Mouse (Mus musculus): ENCODE data around the gene Dlx2.

GRCm38 (mm10) chr2:71516995-71517394, 29.6 kb downstream of the Dlx2 start:
- no peak for TF ChIP-seq POLR2A (IDR thresholded peaks at IDR 0.05; ENCODE audit: borderline replicate concordance, low read depth, low read length)
- no peak for TF ChIP-seq CTCF (IDR thresholded peaks at IDR 0.05; ENCODE audit: low read depth, low read length)

All from bone marrow macrophage, adult 2 months (primary cell).